Mouse (Mus musculus): ENCODE measurements around the gene Pde4a.

GRCm38 (mm10) chr9:21239465-21239848, 73.9 kb downstream of the Pde4a start:
- TF ChIP-seq CTCF (IDR thresholded peaks at IDR 0.05; ENCODE audit: low read depth) (no peak), EP300 (optimal IDR thresholded peaks at IDR 0.05) (no peak)
